Mouse (Mus musculus) thymus, adult 2 months (tissue): ENCODE data around the gene Gdf10. TPM values are rescaled to one million over a fixed set of nuclear protein-coding genes. Genes with fewer than 3 reads are reported as not detected.

ENCODE experiments used
- DNase-seq: peaks from one replicate; pipeline ENCODE4 v3.0.0; 2021
- H3K27ac ChIP-seq: fragments of 200-500 bp; 2 replicates; pipeline ENCODE4 v1.5.1; 2012; ENCODE audit warnings: low read length, control low read depth; ENCODE audit not compliant: control insufficient read depth, insufficient read depth
- H3K27me3 ChIP-seq: fragments of 200-500 bp; 2 replicates; pipeline ENCODE4 v1.6.1; 2012; ENCODE audit warnings: mild to moderate bottlenecking, low read length, moderate library complexity, mixed read lengths; ENCODE audit not compliant: control insufficient read depth, insufficient read depth
- H3K36me3 ChIP-seq: fragments of 200-500 bp; 2 replicates; pipeline ENCODE4 v1.6.1; 2012; ENCODE audit warnings: mild to moderate bottlenecking, low read length, moderate library complexity; ENCODE audit not compliant: control insufficient read depth, insufficient read depth
- H3K4me1 ChIP-seq: fragments of 200-500 bp; replicated peaks from 2 replicates; pipeline ENCODE4 v1.6.1; 2012; ENCODE audit warnings: low read length; ENCODE audit not compliant: control insufficient read depth, insufficient read depth
- H3K4me3 ChIP-seq: fragments of 200-500 bp; 2 replicates; pipeline ENCODE4 v1.5.1; 2012; ENCODE audit warnings: mild to moderate bottlenecking, low read length, control low read depth, moderate library complexity; ENCODE audit not compliant: control insufficient read depth, insufficient read depth
- CTCF ChIP-seq: fragments of 200-500 bp; IDR thresholded peaks from 2 replicates; pipeline ENCODE4 v1.5.1; 2012; ENCODE audit warnings: mild to moderate bottlenecking, control low read depth, low read length, moderate library complexity, borderline replicate concordance; ENCODE audit not compliant: control insufficient read depth, poor library complexity, insufficient read depth; ENCODE audit errors: extremely low read depth
- POLR2A ChIP-seq: fragments of 200-500 bp; IDR thresholded peaks from 2 replicates; pipeline ENCODE4 v1.6.1; 2012; ENCODE audit warnings: mild to moderate bottlenecking, low read length, control low read depth, moderate library complexity; ENCODE audit not compliant: control insufficient read depth, poor library complexity, insufficient read depth; ENCODE audit errors: extremely low read depth
- WGBS: fragments of 180-500 bp; shearing (Covaris S2); methylation state at CpG from one replicate; pipeline ENCODE4 v1.1.7; 2018; 5-methylcytosine and 5-hydroxymethylcytosine counted together
- polyA plus RNA-seq: library from polyadenylated mRNA; depleted of rRNA; stranded (reverse); fragments of >200 nt; gene quantifications from 2 replicates; pipeline ENCODE4 v1.2.3, GENCODE M21; 2012

Gdf10 gene
- polyA plus RNA-seq, 1 experiment = 2.3 TPM

DNA sequence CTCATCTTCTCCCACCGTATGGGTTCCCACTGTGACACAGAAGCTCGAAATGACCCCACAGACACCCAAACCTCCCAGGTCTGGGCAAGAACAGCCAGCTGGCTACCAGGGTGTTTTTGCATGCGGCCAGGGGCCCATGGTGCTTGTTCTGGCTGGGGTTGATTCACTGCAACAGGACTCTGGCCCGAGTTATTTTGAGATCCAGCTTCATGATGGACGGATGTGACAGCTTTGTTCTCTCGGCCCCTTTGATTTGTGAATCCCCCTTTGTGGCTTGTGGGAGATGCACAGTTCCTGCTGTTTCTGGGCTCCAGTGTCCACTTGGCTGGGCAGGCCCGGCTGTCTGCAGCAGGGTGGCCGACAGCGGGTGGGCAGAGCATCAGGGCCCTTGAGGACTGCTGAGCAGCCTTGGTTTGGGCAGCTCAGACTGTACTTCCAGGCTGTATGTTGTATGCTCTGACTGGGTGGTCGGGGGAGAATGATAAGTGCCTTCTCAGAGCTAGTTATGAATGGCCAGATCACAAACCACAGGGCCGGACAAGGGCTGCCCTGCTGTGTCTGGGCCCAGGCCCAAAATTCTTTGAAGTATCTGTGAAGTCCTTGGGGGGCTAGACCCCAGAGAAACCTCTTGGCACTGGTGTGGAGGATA is 34.9 kb upstream of the Gdf10 start:
- Histone ChIP-seq H3K4me3 (no peak overlapping the region), H3K4me1 (no peaks in the 10 kb centered on the region), H3K27me3 (no peaks in the 10 kb centered on the region), H3K27ac (no peak overlapping the region), H3K36me3 (no peaks in the 10 kb centered on the region)
- TF ChIP-seq POLR2A = no peak
- TF ChIP-seq CTCF = no peak
- WGBS = 90% methylated on average over 11 of the region's 11 CpGs
- no peak for DNase-seq

DNA sequence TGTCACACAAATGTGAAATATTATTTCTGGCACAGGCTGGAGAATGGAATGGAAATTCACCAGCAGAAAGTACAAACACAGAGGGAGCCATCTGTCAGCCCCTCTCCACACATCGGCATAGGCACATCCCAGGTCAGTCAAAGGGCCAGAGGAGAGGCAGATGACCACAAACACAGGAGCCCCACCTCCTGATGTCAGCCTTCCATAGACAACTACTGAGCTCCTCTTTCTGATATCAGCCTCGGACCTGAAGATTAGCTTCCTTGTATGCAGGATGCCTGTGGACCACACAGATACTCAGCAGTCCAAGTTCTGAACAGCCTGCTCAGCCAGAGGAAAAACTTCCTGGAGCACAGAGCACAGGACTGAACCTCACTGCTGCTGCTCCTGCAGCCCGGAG is 33.4 kb upstream of the Gdf10 start:
- TF ChIP-seq CTCF = no peak
- TF ChIP-seq POLR2A = no peak
- no peaks in the 10 kb centered on the region for H3K36me3 ChIP-seq
- no peaks in the 10 kb centered on the region for H3K27me3 ChIP-seq
- DNase-seq = no peak
- 90% methylated on average over 3 of the region's 3 CpGs for WGBS
- H3K27ac ChIP-seq = no peak overlapping the region
- H3K4me3 ChIP-seq = no peak overlapping the region
- H3K4me1 ChIP-seq = no peaks in the 10 kb centered on the region

- H3K36me3 ChIP-seq = no peaks in the 10 kb centered on the region
- WGBS = 86% methylated on average over 3 of the region's 3 CpGs
- no peaks in the 10 kb centered on the region for H3K27me3 ChIP-seq
- no peak overlapping the region for H3K27ac ChIP-seq
- no peak for TF ChIP-seq POLR2A
- TF ChIP-seq CTCF = no peak
- H3K4me1 ChIP-seq = no peaks in the 10 kb centered on the region
- H3K4me3 ChIP-seq = no peak overlapping the region
- DNase-seq = no peak
These were observed 31.9 kb upstream of the Gdf10 start for GRCm38 (mm10) chr14:33891507-33891906.

DNA sequence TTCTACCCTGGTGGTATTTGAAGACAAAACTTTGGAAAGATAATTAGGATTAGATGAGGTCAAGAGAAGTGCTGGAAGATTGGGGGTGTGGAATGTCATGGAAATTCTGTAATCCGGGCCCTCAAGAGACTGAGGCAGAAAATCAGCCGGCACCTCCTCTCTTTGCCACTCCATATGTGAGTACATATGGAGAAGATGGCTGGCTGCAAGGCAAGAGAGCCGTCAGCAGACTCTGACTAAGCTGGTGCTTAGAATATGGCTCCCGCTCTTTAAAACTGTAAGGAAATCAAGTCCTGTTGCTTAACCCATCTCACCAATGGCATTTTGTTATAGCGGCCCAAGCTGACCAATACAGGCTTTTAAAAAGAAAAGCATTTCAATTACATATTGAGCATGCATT is 27.6 kb upstream of the Gdf10 start:
- H3K4me3 ChIP-seq = no peak overlapping the region
- no peaks in the 10 kb centered on the region for H3K4me1 ChIP-seq
- WGBS = 98% methylated on average over 5 of the region's 5 CpGs
- DNase-seq = no peak
- H3K27ac ChIP-seq = no peak overlapping the region
- no peak for TF ChIP-seq CTCF
- TF ChIP-seq POLR2A = no peak
- no peaks in the 10 kb centered on the region for H3K36me3 ChIP-seq
- H3K27me3 ChIP-seq = no peaks in the 10 kb centered on the region

DNA sequence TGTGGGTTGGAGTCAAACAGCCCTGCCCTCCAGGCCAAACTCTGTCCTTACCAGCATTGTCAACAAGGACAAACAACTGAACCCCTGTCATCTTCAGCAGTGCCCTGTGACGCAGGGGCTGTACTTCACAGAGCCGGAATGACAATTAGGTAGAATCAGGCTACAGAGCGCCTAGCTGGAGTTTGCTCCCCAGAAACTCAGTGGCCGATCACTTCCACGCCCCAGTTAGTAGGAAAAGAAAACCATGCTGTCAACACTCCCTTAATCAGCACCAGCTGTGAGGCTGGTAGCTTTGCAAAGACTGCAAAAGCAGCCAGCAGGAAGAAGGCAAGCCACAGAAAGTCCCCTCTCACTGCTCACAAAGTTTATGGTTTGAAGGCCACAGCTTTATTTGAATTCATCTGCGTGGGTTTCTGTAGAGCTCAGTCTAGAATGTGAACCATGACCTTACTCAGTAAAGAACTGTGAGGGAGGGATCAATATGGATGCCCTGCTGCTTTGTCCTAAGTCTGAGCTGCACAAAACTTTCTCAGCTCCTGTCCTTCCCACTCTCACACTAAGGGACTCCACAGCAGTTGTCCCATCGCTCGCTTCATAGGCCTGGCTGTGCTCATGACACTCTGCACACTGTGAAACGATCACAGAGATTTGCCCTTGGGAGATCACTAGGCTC is 26.6 kb upstream of the Gdf10 start:
- no peak for DNase-seq

GRCm38 (mm10) chr14:33902783-33903182 is 20.6 kb upstream of the Gdf10 start:
- 94% methylated on average over 4 of the region's 4 CpGs for WGBS
- TF ChIP-seq CTCF (no peak), POLR2A (no peak)
- Histone ChIP-seq H3K4me3 (no peak overlapping the region), H3K27me3 (no peaks in the 10 kb centered on the region), H3K36me3 (no peaks in the 10 kb centered on the region), H3K4me1 (no peaks in the 10 kb centered on the region), H3K27ac (no peak overlapping the region)
- DNase-seq = no peak

More for the DNA sequence above, 26.6 kb upstream of the Gdf10 start:
- Histone ChIP-seq H3K4me3 (no peak overlapping the region), H3K36me3 (no peaks in the 10 kb centered on the region), H3K4me1 (no peaks in the 10 kb centered on the region), H3K27ac (no peak overlapping the region), H3K27me3 (no peaks in the 10 kb centered on the region)
- WGBS = 69% methylated on average over 9 of the region's 9 CpGs
- TF ChIP-seq CTCF (no peak), POLR2A (no peak)
